Mouse (Mus musculus): Measurements from ENCODE around the gene Wapl.

DNA sequence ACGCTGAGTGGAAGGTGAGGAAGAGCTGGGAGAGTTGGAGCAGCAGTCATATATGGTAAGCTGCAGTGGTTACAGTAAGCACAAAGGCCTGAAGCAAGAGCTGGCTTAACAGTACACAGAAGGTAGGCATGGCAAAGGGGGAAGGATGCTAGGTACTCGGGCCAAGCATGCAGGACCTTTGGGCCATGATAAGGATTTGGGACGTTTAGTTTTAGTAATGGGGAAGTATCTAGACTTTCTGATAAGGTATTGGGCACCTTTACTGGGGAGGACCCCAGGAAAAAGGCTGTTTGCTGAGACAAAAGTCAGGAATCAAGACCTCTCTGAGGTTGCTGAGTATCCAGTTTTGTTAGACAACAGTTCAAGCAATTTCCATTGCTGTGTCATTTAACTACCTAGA is 4.6 kb upstream of the Wapl start:
- TF ChIP-seq CTCF (conservative IDR thresholded peaks at IDR 0.05 in 1 of 2, IDR thresholded peaks at IDR 0.05 in 1 of 2; ENCODE audit: low read depth in 2 of 2, low read length in 2 of 2) (no peak), USF1 (IDR thresholded peaks at IDR 0.05; ENCODE audit: low read depth, low read length) (no peak)

Measured in CH12.LX (cell line).